Mouse (Mus musculus) liver (tissue): ENCODE results near the gene Abi3.

ENCODE experiments used
- DNase-seq: peaks from one replicate; pipeline ENCODE4 v3.0.0-alpha.2; 2020; ENCODE audit warnings: mixed read lengths

Abi3 gene

GRCm38 (mm10) chr11:95838999-95839868, 3.0 kb downstream of the Abi3 start:
- no peak for DNase-seq

- DNase-seq, result no peak
These were observed 3.7 kb downstream of the Abi3 start for GRCm38 (mm10) chr11:95838598-95838997.

DNA sequence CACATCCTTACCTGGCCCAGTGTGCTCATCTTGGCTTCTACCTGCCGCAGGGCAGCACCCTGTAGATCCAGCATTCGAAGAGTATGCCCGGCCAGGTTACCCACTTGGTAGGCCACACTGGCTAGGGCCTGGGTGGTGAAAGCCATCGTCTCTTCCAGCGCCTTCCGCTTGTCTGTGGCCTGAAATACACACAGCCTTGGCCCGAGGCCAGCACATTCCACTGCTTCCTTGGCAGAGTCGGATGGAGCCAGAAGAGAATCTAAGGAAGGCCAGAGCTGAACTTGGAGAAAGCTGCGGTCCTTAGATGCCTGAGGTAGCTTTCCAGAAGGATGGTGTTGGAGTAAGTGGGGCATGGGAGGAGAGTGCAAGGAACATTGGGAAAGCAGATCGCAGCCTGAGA, 5.2 kb downstream of the Abi3 start, which contains the start of gene Gngt2:
Gene Gngt2 (plus strand): TSS at position 158 of the 400 bp plus-strand sequence.
- DNase-seq, result peak; percentile 58

DNA sequence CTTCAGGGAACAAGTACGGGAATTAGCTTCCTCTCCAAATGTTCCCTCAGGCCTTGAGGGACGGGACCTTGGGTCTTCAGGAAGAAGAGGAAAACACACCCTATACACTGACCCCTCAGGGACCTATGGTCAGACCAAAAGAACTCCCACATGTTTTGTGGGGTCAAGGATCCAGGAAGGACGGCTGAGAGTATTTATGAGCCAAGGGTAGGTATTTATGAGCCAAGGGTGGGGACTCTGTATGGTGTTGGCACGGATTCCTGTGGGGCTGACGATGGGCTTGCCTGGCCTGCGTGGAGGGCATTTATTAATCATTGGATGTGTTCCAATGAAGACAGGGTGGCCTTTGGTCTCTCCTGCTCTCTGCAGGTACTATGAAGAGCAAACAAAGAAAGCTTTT, 5.8 kb downstream of the Abi3 start:
- no peak for DNase-seq

DNA sequence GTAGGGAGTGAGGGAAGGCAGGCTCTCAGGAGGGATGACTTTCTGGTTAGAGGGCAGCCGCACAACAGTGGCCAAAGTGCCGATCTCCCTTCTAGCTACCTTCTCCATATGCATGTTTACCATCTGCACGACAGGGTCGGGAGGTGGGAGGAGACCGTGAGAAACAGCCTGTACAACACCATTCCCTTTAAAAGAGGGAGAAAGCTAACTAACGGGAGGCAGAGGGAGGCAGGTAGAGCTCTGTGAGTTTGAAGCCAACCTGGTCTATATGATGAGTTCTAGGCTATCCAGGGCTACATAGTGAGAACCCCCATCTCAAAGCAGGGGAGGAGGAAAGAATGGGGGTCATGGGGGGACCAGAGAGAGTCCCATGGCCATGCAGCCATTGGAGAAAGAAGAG, 6.4 kb downstream of the Abi3 start:
- no peak for DNase-seq

DNA sequence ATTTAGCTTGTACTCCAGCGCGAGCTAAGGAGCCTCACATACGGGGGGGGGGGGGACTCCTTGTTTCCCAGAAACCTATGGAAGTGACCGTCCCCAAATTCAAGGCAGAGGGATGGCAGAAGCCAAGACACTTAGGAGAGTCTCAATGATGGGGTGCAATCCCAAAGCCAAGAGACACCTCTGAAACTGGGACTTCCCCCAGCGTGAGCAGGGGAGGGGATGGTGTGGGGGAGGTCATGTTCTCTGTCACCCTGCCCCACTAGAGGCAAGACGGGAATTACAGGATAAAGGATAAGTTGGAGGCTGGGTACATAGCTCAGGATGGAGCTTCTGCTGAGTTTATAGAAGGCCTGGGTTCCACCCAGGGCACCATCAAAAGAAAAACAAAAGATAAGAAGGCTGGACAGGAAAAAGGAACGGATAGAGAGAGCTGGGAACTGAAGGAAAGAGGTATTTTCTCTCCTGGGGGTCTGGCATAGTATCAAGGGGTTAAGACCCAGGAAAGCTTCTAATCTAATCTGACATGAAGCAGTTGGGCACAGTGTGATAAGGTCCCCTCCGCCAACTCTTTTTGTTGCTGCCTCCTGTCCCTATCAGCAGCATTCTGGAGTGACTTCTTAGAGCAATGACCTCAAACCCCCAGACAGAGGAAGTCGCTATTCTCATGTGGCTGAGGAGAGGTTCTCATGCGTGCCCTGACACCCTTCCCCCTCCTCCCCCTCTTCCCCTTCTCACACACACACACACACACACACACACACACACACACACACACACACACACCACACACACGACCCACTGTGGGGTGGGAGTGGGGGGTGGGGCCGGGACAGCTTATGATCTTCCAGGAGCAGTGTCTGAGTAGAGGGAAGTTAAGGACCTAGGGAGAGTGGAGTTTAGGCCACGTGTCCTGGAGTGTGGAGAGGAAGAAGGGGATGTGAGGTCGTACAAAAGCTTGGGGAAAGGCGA, 7.2 kb downstream of the Abi3 start:
- peak; percentile 54 for DNase-seq

DNA sequence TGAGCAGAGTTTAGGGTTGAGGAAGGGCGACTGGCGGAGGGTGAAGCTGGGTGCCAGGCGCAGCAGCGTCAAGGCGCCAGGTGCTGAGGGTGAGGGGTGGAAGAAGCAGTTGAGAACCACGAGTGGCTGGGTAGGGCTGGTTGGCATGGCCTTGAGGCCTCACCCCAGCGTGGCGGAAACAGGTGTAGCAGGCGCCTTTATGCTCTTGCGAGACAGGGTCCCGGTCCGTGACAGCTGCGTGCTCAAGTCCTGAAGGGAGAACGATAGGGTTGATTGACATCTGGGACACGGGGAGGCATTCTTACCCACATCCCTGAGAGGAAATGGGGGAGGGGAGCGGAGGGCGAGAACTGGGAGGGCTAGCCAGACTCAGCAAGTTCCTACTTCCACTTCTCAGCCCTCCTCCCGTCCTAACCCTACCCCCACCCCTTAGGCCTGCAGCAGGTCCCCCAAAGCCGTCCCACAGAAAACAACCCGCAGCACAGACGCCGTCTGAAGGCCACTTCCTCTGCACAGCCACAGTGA, 8.1 kb downstream of the Abi3 start:
- peak; percentile 70 for DNase-seq

DNA sequence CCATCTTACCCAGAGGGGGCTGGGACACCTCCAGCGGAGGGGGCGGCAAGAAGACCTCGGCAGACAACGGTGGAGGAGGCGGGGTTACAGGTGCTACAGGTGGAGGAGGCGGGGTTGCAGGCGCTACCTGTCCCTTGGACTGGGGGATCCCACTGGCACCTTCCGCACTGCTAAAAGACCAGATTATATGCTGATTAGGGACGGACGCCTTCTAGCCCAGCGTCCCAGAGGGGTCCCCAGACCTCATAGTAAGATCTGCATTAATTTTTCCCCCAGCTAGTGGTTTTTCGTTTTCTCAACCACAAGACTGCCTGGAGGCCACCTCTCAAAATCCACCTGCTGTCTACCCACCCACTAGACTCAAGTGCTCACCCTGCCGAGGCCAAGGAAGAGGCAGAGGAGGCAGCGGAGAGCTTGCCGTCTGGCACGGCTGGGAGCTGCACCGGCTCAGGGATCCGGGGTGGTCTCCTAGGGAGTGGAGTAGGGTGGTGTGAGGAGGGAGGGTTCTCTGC, 8.6 kb downstream of the Abi3 start:
- no peak for DNase-seq

- DNase-seq, result no peak
These were observed 9.2 kb downstream of the Abi3 start for GRCm38 (mm10) chr11:95833006-95833570.

DNA sequence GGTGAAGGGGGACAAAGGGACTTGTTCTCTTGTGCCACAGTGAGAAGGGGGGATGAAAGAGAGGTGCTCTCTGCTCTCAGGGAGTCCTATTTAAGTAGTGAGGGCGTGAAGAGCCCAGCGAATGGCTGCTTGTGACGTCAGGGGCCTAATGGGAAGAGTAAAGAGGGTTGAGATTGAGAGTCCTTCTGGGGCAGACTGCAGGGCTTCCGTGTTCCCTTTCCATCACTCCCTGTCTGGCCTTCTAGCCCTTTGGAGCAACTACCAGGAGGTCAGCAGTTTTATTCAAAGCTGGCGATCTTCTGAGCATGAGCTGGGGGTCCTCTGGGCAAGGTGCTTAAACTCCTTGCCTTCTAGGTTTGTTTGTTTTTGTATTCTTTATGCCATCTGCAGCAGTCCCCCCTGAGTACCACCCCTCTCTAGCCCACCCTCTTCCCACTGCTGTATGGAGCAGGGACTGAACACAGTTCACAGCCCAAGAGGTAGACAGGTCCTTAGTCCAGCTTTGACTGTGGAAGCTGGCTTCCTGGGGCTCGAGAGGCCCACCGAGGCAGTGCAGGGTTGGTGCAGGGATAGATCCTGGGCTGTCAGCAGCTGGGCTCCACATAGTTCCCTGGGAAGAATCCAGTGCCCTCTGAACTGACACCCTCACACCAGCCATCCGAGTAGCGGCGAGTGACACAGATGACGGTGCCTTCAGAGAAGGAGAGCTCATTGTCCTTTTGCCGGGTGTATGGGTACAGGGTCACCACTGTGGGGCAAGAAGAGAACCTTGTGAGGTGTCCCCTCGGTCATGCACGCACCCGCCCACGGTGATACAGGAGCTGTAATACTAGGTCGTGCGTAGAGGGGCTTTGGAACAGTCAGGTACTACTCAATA, 9.9 kb downstream of the Abi3 start:
- no peak for DNase-seq

GRCm38 (mm10) chr11:95831641-95832040, 10.6 kb downstream of the Abi3 start:
- no peak for DNase-seq

DNA sequence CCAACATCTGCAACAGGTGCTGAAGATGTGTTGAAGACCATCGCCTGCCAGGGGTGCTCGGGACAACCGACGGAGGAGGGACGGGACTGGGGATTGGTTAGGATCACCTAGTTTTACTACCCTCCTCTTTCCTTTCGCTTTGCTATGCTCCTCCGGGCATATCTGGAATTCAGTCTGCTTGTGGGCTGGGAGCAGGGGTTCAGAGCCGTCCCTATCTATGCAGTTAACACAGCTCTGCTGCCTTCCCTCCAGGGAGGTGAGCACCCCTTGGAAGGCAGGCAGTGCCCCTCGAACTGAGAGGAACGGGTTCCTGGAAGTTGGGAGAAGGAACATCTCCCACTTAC, 11.0 kb downstream of the Abi3 start:
- no peak for DNase-seq

DNA sequence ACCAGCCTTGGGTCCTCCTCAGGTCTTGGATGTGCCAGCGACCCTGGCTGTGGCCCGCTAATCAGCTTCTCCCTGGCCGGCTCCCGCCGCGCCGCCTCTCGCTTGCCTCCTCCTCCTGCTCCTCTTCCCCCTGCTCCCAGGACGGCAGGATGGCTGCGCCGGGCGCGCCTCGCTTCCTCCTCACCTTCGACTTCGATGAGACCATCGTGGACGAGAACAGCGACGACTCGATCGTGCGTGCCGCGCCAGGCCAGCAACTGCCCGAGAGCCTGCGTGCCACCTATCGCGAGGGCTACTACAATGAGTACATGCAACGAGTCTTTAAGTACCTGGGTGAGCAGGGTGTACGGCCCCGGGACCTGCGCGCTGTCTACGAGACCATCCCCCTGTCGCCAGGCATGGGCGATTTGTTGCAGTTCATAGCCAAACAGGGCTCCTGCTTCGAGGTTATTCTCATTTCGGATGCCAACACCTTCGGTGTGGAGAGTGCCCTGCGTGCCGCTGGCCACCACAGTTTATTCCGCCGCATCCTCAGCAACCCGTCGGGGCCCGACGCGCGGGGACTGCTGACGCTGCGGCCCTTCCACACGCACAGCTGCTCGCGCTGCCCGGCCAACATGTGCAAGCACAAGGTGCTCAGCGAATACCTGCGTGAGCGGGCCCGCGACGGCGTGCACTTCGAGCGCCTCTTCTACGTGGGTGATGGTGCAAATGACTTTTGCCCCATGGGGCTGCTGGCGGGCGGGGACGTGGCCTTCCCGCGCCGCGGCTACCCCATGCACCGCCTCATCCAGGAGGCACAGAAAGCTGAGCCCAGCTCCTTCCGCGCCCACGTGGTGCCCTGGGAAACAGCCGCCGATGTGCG, 11.6 kb downstream of the Abi3 start:
- DNase-seq, result no peak

- DNase-seq, result no peak
These were observed 12.7 kb downstream of the Abi3 start for GRCm38 (mm10) chr11:95829526-95830050.

DNA sequence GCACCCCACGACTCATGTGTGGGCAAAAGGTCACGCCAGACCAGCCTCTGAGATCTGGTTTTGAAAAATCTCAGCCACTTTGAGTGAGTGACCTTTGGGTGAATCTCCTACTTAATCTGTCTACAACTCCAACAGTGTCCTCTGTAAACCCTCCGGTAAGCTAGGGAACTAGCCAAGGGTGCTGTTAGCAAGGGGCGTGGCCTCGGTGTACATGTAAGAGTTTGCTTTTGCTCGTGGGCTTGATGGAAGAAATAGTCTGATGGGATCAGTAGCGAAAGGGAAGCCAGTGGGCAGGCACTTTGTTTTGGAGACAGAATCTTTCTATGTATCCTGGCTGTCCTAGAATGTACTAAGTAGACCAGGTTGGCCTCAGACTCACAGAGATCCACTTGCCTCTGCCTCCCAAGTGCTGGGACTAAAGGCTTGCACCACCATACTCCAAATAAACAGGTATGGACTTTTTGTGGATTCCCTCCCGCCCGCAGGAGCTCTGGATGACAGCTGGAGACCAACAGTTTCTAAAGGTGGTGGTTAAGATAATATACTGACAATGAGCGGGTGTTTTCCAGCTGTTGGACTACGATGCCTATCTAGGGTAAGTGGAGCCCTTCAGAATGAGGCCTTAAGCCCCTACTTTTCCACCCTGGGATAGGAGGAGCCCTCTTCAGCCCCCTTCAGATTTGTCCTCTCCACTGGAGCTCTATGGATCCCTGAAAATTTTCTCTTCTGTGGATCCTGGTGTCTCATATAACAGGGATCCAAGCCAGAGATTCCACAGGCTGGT, 13.9 kb downstream of the Abi3 start:
- DNase-seq, result no peak

- peak; percentile 80 for DNase-seq
These were observed 14.7 kb downstream of the Abi3 start for GRCm38 (mm10) chr11:95827464-95828085.

DNA sequence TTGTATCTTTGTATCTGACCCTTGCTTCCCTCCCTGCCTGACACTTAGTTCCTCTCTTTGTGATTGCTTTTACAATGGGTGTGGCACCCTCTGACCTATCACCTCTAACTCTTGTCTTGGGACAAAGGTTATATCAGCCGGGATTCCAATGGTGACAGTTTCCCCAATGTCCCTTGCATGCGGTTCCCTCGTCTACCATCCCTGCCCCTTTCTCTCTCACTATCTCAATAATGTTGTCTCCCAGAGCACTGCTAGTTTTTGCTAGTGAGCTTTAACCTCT, 15.2 kb downstream of the Abi3 start:
- no peak for DNase-seq

DNA sequence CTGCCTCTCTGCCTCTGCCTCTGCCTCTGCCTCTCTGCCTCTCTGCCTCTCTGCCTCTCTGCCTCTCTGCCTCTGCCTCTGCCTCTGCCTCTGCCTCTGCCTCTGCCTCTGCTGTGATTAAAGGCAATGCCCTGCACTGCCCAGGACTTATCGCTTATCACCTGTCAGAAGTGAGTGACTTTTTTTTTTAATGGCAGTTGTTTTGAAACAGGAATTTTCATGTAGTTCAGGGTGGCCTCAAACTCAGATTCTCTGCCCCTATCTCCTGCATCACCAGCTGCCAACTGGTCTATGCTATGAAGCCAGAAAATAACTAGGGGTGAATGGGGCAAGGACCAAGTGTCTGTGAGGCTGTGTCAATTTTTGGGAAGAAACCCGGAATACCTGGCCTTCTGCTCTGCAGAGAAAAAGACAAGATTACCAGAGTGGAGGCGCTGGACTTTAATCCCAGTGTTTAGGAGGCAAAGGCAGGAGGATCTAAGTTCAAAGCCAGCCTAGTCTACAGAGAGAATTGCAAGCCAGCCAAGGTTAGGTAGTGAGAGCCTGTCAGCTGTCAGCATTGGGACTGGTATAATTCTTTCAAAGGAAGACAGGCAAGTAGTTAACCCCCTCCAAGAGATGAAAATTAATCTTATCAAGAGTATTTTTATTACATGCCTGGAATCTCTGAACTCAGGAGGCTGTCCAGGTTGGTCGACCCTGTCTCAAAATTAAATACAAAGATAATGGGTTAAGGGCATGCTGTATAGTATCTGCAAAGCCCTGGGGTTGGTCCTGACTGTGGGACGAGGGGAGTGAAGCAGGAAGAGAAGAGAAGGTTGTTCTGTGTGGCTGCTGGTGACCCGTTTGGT, 15.7 kb downstream of the Abi3 start:
- peak; percentile 57 for DNase-seq

GRCm38 (mm10) chr11:95825625-95826024, 16.7 kb downstream of the Abi3 start:
- DNase-seq, result no peak
